Mouse (Mus musculus) brain, embryonic 14.5 days (tissue): ENCODE measurements at regions not wholly inside any gene's neighbourhood (a gene's known extent, or its start where the extent isn't known, plus 50 kb on each side); places are given as distances from the start of the nearest gene placed in this dataset.

Experiments
- CTCF ChIP-seq: fragments of 200-500 bp; IDR thresholded peaks from 2 replicates; pipeline ENCODE4 v1.5.1; 2012; ENCODE audit warnings: inconsistent platforms, mild to moderate bottlenecking, moderate library complexity, borderline replicate concordance; ENCODE audit not compliant: insufficient read depth, insufficient read length; ENCODE audit errors: extremely low read depth
- POLR2A ChIP-seq: fragments of 200-500 bp; IDR thresholded peaks from 2 replicates; pipeline ENCODE4 v1.6.1; 2012; ENCODE audit warnings: mild to moderate bottlenecking, inconsistent platforms, borderline replicate concordance; ENCODE audit not compliant: poor library complexity, insufficient read depth, insufficient read length, severe bottlenecking; ENCODE audit errors: extremely low read depth

DNA sequence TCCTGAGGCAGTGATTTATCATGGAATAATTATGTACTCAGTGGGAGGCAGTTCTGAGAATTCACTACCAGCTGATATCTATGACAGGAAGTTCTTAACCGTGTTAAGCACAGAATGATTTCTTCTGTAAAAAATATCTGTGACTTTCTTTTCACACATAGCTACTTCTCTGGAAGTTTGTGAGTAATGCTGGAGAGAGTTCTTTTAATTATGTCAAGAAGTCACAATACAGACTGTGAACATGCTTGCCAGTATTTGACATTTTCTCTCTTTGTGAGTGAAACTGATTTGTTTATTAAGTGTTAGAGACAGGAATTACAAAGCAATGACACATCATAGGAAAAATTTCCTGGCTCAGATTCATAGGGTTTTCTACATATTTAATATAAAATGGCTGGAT, 354.3 kb downstream of the Cox7c start:
- TF ChIP-seq CTCF = no peak
- TF ChIP-seq POLR2A = no peak
